Mouse (Mus musculus) heart, embryonic 10.5 days (tissue): ENCODE data around the gene Lrcol1. TPM values are rescaled to one million over a fixed set of nuclear protein-coding genes. Genes with fewer than 3 reads are reported as not detected.
A peak's percentile ranks its signal among the peaks of the same experiment; 100 is the strongest.

ENCODE experiments used
- DNase-seq: peaks from one replicate; pipeline ENCODE4 v3.0.0-alpha.2; 2017; ENCODE audit warnings: low spot score
- H3K27ac ChIP-seq: fragments of 300-500 bp; sonication (generic); 2 replicates; pipeline ENCODE4 v1.5.1; 2016; ENCODE audit warnings: mild to moderate bottlenecking
- H3K27me3 ChIP-seq: fragments of 300-500 bp; sonication (generic); 2 replicates; pipeline ENCODE4 v1.6.1; 2016; ENCODE audit warnings: mild to moderate bottlenecking; ENCODE audit not compliant: poor library complexity, insufficient read depth, severe bottlenecking
- H3K36me3 ChIP-seq: fragments of 300-500 bp; sonication (generic); 2 replicates; pipeline ENCODE4 v1.6.1; 2016; ENCODE audit warnings: mild to moderate bottlenecking, moderate library complexity
- H3K4me1 ChIP-seq: fragments of 300-500 bp; sonication (generic); 2 replicates; pipeline ENCODE4 v1.6.1; 2016; ENCODE audit warnings: mild to moderate bottlenecking
- H3K4me3 ChIP-seq: fragments of 300-500 bp; sonication (generic); 2 replicates; pipeline ENCODE4 v1.5.1; 2016; ENCODE audit warnings: mild to moderate bottlenecking, moderate library complexity
- H3K9me3 ChIP-seq: fragments of 300-500 bp; sonication (generic); 2 replicates; pipeline ENCODE4 v1.6.1; 2016; ENCODE audit warnings: mild to moderate bottlenecking, moderate library complexity
- WGBS: fragments of 180-500 bp; shearing (Covaris S2); methylation state at CpG from one replicate; pipeline ENCODE4 v1.1.7; 2016; 5-methylcytosine and 5-hydroxymethylcytosine counted together
- polyA plus RNA-seq: library from polyadenylated mRNA; unstranded; fragments of >200 nt; fragmentation: Nextera tagmentation; extraction: Ambion mirVana; gene quantifications from 2 replicates; pipeline ENCODE4 v1.2.1, GENCODE M21; 2016

The Lrcol1 gene
- polyA plus RNA-seq, 1 experiment from 2014 or later = not detected

- peaks cover 22% of the 10 kb centered on the region for H3K27me3 ChIP-seq
- DNase-seq = no peak
- WGBS = 2% methylated on average over 28 of the region's 28 CpGs
- H3K9me3 ChIP-seq = no peaks in the 10 kb centered on the region
- H3K4me3 ChIP-seq = peak overlapping the region; percentile 66
- peak overlapping the region; percentile 85; the same call in 1 of the 2 replicates for H3K27ac ChIP-seq
- H3K4me1 ChIP-seq = peaks cover 14% of the 10 kb centered on the region
- H3K36me3 ChIP-seq = peaks cover 17% of the 10 kb centered on the region
These were observed 18.3 kb downstream of the Lrcol1 start for GRCm38 (mm10) chr5:110362813-110363178.

- 1% methylated on average over 71 of the region's 72 CpGs for WGBS
- H3K9me3 ChIP-seq = no peaks in the 10 kb centered on the region
- peaks cover 22% of the 10 kb centered on the region for H3K27me3 ChIP-seq
- H3K4me3 ChIP-seq = peak overlapping the region; percentile 66
- H3K27ac ChIP-seq = peak overlapping the region; percentile 85
- H3K4me1 ChIP-seq = peaks cover 14% of the 10 kb centered on the region
- peaks cover 21% of the 10 kb centered on the region for H3K36me3 ChIP-seq
- DNase-seq = peak; percentile 89
These were observed 18.8 kb downstream of the Lrcol1 start for GRCm38 (mm10) chr5:110363179-110363821.

- 32% methylated on average over 11 of the region's 11 CpGs for WGBS
- H3K4me3 ChIP-seq = peak overlapping the region; percentile 66
- peaks cover 14% of the 10 kb centered on the region for H3K4me1 ChIP-seq
- no peaks in the 10 kb centered on the region for H3K9me3 ChIP-seq
- H3K27me3 ChIP-seq = peaks cover 22% of the 10 kb centered on the region
- H3K27ac ChIP-seq = peak overlapping the region; percentile 85
- DNase-seq = no peak
- H3K36me3 ChIP-seq = peaks cover 26% of the 10 kb centered on the region
These were observed 19.5 kb downstream of the Lrcol1 start for GRCm38 (mm10) chr5:110363822-110364545.

DNA sequence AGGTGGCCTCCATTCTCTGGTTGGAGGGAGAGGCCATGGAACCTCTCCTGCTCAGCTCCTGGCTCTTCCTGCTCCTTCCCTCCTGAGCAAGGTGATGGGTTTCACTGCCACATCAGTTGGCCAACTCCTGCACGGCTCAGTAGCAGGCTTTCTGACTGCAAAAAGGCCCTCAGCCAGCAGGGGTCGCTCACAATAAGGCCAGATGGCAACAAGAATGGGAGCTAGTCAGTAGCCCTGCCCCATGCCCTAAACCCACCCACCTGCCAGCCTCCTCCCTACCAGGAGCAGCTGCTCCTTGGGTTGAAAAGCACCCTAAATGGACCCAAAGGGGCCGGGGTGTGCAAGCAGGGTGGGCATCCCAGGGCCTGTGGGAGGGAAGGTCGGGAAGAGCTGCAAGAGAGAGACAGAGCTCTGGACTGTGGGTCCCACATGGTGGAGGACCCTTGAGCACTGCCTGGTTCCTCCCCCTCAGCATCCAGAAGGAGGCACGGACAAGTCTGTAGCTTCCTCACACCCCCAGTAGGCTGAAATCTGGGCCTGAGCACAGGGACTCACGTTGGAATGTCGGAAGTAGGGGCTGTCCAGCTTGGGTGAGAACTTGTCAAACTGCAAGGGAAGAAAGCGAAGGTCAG, 32.4 kb downstream of the Lrcol1 start:
- no peak overlapping the region for H3K4me3 ChIP-seq
- 0 out of 2 replicates have a peak, but pooled peaks cover 4% of the 10 kb centered on the region for H3K27me3 ChIP-seq
- H3K36me3 ChIP-seq = peaks cover 71% of the 10 kb centered on the region
- no peaks in the 10 kb centered on the region for H3K9me3 ChIP-seq
- peaks cover 26% of the 10 kb centered on the region for H3K4me1 ChIP-seq
- DNase-seq = no peak
- 64% methylated on average over 8 of the region's 8 CpGs for WGBS
- no peak overlapping the region for H3K27ac ChIP-seq

GRCm38 (mm10) chr5:110378181-110378583, 33.7 kb downstream of the Lrcol1 start:
- peaks cover 66% of the 10 kb centered on the region for H3K36me3 ChIP-seq
- WGBS = 22% methylated on average over 20 of the region's 20 CpGs
- H3K27ac ChIP-seq = 0 out of 2 replicates have a peak overlapping the region, but pooled peaks have one; percentile 26
- no peaks in the 10 kb centered on the region for H3K9me3 ChIP-seq
- 0 out of 2 replicates have a peak, but pooled peaks cover 4% of the 10 kb centered on the region for H3K27me3 ChIP-seq
- DNase-seq = peak; percentile 84
- H3K4me3 ChIP-seq = peak overlapping the region; percentile 28; the same call in 1 of the 2 replicates
- peaks cover 26% of the 10 kb centered on the region for H3K4me1 ChIP-seq

DNA sequence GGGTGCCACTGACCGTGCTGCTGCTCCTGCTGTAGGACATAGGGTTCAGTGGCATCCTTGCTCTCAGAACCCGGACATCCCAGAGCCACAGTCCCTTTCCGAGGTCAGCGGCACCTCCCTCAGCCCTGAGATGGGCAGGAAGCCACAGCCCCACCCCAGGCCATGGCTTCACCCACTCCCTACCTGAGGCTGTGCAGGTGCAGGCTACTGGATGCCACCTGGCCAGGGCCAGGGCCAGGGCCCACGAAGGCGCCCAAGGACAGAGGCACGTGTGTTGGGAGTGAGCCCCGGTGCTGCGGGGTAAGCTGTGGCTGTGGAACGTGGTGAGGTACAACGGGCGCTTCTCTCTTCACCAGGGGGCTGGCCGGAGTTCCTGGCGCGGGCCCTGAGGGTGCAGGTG, 34.6 kb downstream of the Lrcol1 start:
- no peak overlapping the region; the same call in 1 of the 2 replicates for H3K4me3 ChIP-seq
- no peak for DNase-seq
- peaks cover 26% of the 10 kb centered on the region for H3K4me1 ChIP-seq
- 85% methylated on average over 15 of the region's 15 CpGs for WGBS
- no peak overlapping the region for H3K27ac ChIP-seq
- no peaks in the 10 kb centered on the region for H3K9me3 ChIP-seq
- 0 out of 2 replicates have a peak, but pooled peaks cover 4% of the 10 kb centered on the region for H3K27me3 ChIP-seq
- H3K36me3 ChIP-seq = peaks cover 57% of the 10 kb centered on the region

GRCm38 (mm10) chr5:110379823-110380222, 35.3 kb downstream of the Lrcol1 start:
- Histone ChIP-seq H3K4me1 (peaks cover 32% of the 10 kb centered on the region), H3K27ac (no peak overlapping the region), H3K9me3 (no peaks in the 10 kb centered on the region), H3K36me3 (peaks cover 52% of the 10 kb centered on the region), H3K27me3 (0 out of 2 replicates have a peak, but pooled peaks cover 7% of the 10 kb centered on the region), H3K4me3 (no peak overlapping the region)
- no peak for DNase-seq
- whole genome bisulfite sequencing = 85% methylated on average over 4 of the region's 4 CpGs

DNA sequence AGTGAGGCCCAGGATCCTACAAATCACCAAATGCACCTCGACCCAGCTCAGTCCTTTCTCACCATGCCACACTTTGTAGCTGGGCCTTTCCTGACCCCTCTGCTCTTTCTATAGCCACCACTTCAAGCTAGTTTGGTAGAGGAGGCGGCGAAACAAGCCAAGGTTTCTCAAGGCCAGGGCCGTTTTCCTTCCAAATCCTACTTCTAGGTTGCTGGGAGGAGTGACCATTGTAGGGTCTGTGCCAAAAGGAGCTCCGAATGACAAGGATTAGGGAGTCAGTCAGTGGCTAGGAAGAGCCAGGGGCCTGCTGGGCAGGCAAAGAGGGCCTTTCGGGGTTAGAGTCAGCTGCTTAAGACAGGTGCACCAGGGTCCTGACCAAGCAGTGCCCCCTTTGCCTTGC, 40.0 kb downstream of the Lrcol1 start:
- Histone ChIP-seq H3K4me1 (peaks cover 34% of the 10 kb centered on the region), H3K27ac (no peak overlapping the region), H3K36me3 (peaks cover 6% of the 10 kb centered on the region), H3K4me3 (no peak overlapping the region), H3K9me3 (no peaks in the 10 kb centered on the region), H3K27me3 (peaks cover 25% of the 10 kb centered on the region)
- 78% methylated on average over 6 of the region's 6 CpGs for WGBS
- DNase-seq = no peak

GRCm38 (mm10) chr5:110385263-110385662, 40.7 kb downstream of the Lrcol1 start:
- no peaks in the 10 kb centered on the region for H3K9me3 ChIP-seq
- peaks cover 25% of the 10 kb centered on the region for H3K27me3 ChIP-seq
- WGBS = 38% methylated on average over 4 of the region's 4 CpGs
- H3K36me3 ChIP-seq = peaks cover 6% of the 10 kb centered on the region
- no peak for DNase-seq
- H3K4me3 ChIP-seq = peak overlapping the region; percentile 73; the same call in 1 of the 2 replicates
- peaks cover 39% of the 10 kb centered on the region for H3K4me1 ChIP-seq
- no peak overlapping the region for H3K27ac ChIP-seq

GRCm38 (mm10) chr5:110386371-110387330, 42.1 kb downstream of the Lrcol1 start:
- Histone ChIP-seq H3K4me3 (peak overlapping the region; percentile 73), H3K9me3 (no peaks in the 10 kb centered on the region), H3K4me1 (peaks cover 39% of the 10 kb centered on the region), H3K27me3 (peaks cover 25% of the 10 kb centered on the region), H3K27ac (peak overlapping the region; percentile 82), H3K36me3 (no peaks in the 10 kb centered on the region)
- DNase-seq = no peak
- 2% methylated on average over 90 of the region's 90 CpGs for WGBS

DNA sequence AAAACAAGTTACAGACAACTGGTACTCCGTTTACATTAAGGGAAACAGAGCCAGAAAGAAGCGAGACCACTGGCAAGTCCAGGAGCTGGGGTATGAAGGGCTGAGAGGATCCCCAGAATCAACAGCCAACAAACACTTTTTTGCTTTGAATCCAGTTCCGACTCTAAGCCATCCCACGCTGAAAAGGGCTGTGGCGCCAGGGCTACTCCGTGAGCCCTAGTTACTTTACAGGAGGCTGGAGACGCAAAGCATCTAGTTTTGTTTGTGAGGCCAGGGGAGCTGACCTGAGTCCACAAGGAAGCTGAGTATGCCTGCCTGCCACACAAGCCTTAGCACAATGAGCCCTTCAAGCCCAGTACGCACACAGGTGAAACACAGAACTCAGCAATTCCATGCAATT, 42.8 kb downstream of the Lrcol1 start:
- Histone ChIP-seq H3K27me3 (peaks cover 25% of the 10 kb centered on the region), H3K36me3 (no peaks in the 10 kb centered on the region), H3K9me3 (no peaks in the 10 kb centered on the region), H3K4me3 (peak overlapping the region; percentile 73), H3K4me1 (peaks cover 39% of the 10 kb centered on the region), H3K27ac (peak overlapping the region; percentile 82)
- DNase-seq = no peak
- 22% methylated on average over 8 of the region's 8 CpGs for WGBS

- no peak overlapping the region for H3K4me3 ChIP-seq
- DNase-seq = no peak
- peaks cover 25% of the 10 kb centered on the region for H3K4me1 ChIP-seq
- no peaks in the 10 kb centered on the region for H3K9me3 ChIP-seq
- 88% methylated on average over 4 of the region's 4 CpGs for WGBS
- no peak overlapping the region for H3K27ac ChIP-seq
- peaks cover 14% of the 10 kb centered on the region for H3K27me3 ChIP-seq
- H3K36me3 ChIP-seq = no peaks in the 10 kb centered on the region
These were observed 46.1 kb downstream of the Lrcol1 start for GRCm38 (mm10) chr5:110390631-110391030.
